Mouse (Mus musculus) spleen, adult 2 months (tissue): ENCODE measurements around the gene Htr5a.

Source experiments
- CTCF ChIP-seq: fragments of 200-500 bp; IDR thresholded peaks from 2 replicates; pipeline ENCODE4 v1.5.1; 2011; ENCODE audit warnings: mild to moderate bottlenecking, inconsistent platforms; ENCODE audit not compliant: insufficient read depth, insufficient read length, insufficient replicate concordance; ENCODE audit errors: extremely low read depth
- POLR2A ChIP-seq: fragments of 200-500 bp; IDR thresholded peaks from 2 replicates; pipeline ENCODE4 v1.6.1; 2011; ENCODE audit warnings: low read depth, low read length, inconsistent platforms

DNA sequence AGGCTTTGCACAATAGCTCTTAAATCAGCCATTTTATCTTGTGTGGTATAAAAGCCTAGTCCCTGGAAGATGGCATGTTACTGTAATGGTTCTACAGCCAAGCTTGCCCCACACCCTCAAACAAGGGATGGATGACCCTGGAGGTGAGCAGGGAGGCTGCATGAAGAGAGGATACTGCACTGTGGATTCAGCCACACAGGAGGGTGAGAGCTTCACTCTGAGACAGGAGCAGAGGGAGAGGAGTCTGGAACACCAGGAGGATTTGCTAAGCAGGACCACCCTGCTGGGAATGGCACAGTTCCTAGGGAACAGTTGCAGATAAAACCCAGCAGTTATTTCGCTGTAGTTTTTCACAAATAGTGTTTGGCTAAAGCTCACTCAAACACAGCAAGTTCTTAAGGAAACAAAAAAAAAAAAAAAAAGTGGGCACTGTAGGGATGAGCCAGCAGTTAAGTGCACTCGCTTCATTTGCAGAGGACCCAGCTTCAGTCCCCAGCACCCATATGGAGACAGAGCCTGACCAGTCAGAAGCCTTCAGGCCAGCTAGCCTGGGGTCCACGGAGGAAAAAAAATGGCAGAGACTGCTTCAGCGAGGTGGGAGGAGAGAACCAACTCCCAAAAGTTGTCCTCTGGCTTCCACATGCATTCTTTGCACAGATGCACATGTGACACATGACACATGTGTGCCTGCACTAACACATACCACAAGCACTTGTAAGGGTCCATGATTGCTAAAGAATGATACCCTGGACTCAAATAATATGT is 33.6 kb downstream of the Htr5a start:
- no peak for TF ChIP-seq CTCF
- no peak for TF ChIP-seq POLR2A
